Mouse (Mus musculus) lung, postnatal 36 days (tissue): ENCODE data around the gene Khdrbs1.
"Not testable (repeated sequence)": the region's sequence is repeated elsewhere in the genome, so short reads cannot be mapped to it uniquely, and the experiment has no call there.

ENCODE experiments used
- DNase-seq: peaks from one replicate; pipeline ENCODE4 v3.0.0; 2022; ENCODE audit warnings: mixed read lengths

Khdrbs1 gene

DNA sequence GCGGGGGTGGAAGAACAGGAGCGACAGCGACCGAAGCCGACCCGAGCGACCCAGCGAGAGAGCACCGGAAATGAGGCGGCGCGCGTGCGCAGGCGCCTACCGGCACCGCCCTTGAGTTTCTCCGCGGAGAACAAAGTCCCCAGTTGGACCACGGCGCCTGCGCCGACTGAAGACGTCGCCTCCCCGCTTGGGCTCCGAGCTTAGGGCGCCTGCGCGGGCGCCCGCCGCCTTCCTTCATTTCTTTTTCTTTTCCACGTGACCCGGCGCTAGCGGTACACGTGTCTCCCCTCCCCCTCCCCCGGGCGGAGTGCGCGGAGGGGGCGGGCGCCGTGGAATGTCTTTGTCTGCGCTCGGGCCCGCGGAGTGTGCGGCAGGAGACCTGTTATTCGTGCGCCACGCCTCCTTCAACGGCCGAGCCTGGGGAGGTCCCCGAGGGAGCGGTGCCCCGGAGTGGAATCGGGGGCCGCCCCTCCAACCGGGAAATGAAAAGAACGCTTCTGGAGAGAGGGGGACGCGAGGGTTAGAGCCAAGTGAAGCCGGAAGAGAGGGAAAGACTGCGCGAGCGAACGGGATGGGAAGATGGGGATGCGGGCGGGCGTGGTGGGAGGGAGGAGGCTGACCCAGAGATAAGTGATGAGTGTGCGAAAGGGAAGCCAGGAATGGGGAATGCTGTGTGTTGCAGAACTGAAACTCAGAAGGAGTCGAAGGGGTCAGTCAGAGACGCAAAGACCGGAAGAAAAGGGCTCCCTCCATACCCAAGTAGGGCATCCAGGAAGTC lies at the start of gene Khdrbs1:
Khdrbs1 (minus strand) TSS at position 72 of the 778 bp plus-strand sequence.
- DNase-seq = peak; percentile 98

DNA sequence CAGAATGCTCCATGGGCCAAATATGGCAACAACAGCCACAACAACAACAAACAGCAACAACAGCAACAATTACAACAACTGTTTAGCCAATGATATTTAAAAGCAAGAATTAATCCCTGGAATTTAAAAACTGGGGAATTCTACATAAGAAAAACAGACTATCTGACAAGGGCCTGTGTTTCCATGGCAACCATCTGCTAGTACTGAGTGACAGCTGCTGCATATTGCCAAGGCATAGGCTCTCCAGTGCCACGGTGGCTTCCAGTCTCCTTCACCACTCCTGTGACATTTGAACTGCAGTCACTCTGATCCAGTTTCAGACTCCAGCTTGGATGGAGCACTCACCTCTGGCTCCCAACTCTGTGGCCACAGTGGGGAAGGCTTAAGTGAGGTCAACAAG lies 49.3 kb upstream of the Khdrbs1 start:
- no peak for DNase-seq

DNA sequence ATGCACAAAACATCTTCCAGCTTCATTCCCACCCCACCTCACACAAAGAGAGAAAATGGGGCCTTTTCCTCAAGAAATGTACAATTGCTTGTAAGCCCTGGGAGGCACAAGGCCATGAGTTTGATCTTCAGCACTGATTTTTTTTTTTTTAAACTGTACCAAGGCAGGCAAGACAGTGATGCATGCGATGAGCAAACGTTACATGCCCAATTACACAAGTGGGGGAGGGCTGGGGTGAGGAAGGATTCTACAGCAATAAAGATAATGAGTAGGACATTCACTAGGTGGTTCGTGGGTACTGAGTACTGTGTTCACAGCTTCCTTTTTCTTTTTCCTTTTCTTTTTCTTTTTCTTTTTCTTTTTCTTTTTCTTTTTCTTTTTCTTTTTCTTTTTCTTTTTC lies 48.4 kb upstream of the Khdrbs1 start:
- no peak for DNase-seq

DNA sequence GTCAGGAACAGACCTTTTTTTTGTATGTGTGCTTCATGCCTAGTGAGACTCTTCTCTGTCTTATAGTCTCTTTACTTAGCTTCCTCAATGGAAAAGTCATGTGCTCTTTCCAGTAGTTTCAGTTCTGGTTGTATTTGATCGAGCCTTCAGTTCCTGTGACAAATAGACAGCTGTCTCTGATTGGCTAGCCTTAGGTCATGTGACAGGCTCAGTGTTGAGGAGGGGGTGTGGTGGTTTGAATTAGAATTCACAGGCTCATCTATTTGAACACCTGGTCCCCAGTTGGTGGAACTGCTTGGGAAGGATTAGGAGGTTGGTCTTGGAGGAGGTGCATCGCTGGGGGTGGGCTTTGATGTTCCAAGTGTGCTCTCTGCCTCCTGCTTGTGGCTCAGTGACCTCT lies 47.5 kb upstream of the Khdrbs1 start:
- no peak for DNase-seq

DNA sequence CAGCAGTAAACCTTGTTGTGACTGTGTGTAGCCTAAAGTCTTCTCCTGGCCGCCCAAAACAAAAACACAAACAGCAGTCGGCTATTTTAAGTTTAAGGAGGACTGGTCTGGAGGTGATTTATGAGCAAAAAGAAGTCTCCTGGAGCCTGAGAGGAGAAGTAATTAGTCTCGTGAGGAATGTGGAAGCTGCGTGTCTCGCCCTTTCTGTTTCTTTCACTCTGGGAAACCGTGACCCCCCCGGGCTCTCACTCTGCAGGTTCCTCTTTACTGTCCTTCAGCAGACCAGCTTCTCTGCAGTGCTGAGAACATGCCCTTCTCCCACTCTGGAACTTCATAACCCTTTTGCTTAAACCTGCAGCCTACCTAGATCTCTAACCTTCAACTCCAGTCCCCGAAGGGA lies 46.6 kb upstream of the Khdrbs1 start:
- DNase-seq = peak; percentile 65

DNA sequence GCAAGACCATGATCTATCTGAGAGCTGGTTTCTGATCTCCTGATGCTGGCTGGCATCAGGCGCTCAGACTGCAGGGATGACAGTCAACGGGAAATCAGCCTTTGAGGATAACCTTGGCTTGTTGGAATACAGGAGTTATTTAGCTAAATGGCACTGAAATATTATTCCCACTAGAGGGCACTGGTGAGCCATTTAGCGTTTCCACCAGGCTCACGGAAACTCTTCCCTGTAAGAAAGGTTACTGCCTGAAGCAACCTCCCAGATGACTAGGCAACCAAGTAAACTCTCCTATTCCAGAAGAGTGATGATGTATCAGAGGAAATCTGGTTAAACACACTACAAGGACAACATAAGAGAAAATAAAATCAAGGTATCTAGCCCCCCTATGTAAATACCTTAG lies 43.1 kb upstream of the Khdrbs1 start:
- DNase-seq = peak; percentile 94

DNA sequence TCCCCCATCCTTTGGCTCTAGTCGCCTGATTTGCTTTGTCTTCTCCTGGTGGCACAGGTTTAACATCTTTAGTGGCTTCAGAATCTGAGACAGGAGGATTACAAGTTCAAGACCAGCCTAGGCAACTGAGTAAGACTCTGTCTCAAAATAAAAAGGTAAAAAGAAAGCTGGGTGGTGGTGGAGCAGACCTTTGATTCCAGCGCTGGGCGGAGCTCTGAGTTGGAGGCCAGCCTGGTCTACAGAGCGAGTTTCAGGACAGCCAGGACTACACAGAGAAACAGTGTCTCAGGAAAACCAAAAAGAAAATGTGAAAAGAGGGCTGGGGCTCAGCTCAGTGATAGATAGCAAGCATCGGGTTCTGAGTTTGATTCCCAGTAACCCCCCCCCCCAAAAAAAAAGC lies 41.4 kb upstream of the Khdrbs1 start:
- no peak for DNase-seq

DNA sequence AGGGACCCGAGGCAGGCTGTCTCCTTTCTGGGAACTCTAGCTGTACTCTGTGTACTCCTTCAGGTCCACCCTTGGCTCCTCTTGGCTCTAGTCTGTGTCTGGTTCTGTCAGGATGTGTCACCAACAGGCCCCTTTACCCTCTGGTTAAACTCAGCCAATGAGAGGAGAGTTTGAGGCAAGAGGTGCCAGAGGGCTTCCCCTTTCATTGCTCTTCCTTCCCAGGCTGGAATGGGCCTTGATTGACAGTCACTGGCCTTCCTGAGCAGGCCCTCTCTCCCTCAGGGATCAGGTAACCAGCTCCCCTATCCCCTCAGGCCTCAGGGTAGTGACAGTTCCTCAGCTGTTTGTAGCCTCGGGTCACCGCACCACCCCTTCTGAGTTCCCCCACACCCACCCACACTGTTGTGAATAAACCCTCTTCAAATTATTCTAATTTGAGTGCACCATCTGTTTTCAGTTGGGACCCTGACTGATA lies 40.8 kb upstream of the Khdrbs1 start:
- DNase-seq = peak; percentile 44

DNA sequence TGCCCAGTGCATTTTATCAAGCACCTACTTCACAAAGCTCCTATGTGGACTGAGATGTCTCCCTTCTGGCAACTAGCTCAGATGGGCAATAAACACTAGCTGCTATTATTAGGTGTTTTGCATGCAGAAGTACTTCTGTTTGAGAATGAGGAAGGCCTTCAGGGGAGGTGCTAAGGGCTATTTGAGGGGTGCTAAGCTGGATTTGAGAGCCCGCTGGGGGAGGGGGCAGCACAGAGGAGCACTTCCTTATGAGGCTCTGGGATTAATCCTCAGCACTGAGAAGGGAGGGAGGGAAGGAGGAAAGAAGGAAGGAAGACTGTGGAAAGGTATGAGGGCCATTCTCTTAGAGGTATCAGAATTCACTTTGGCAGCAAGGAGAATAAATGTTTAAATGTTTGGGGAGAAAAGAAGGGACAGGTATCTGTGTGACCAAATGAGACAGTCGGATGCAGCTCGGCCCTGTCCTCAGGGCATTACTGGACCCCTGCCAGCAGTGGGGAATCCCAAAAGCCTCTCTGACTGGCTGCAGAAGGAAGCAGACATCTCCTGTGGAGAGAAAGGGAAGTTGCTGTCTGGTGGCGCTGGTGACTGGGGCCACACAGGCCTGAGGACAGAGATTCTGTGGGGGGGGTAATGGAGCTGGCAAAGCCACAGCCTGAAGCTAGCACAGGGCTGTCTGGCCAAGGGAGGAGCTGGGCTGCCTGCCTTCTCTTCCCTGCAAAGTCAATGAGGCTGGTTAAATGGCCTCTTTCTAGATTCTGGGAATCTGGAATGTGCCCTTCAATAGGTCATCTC lies 40.0 kb upstream of the Khdrbs1 start:
- peak; percentile 53 for DNase-seq

DNA sequence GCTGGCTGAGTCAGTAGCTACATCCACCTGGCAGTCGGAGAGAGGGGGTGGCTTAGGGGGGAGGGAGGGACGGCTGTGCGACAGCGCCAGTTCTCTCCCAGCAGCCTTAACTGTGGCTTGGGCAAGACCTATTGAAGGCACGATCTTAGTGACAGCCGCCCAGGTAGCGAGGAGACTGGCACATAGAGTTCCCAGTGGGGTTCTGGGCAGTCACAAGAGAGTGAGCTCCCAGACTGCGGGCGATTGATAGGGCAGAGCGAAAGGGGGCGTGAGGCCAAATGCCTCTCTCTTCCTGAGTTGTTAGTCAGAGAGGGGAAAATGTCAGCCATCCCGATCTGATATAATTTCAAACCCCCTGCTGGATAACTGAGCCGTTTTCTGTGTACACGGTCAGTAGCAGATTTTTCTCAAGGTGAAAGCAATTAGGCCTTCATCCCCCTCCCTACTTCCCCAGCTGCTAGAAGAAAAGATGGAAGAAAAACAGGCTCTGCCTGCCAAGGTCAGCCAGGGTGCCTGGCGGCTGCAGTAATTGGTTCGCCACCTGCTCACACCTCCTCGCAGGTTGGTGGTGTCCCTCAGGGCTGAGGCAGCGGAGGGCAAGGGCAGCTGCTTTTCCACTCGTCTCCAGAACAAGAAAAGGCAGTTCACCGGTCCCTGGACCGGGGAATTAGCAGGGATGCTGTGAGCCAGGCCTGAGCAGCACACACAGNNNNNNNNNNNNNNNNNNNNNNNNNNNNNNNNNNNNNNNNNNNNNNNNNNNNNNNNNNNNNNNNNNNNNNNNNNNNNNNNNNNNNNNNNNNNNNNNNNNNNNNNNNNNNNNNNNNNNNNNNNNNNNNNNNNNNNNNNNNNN lies 29.8 kb upstream of the Khdrbs1 start:
- DNase-seq = no peak

DNA sequence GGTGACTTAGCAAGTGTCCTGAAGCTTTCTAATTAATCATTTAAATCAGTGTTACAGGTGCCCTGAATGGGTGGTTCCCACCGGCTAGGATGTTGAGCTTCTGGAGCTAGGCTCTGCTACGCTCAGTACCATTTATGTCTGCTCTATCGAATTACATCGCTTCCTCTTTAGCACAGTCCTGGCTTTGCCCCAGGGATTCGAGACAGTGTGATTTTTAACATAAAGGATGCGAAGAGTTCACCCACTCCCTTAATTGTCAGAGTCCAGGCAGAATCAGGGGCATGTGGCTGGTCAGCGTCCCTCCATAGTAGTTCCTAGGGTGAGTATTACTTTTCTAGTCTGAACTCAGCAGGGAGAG lies 29.2 kb upstream of the Khdrbs1 start:
- DNase-seq = no peak

DNA sequence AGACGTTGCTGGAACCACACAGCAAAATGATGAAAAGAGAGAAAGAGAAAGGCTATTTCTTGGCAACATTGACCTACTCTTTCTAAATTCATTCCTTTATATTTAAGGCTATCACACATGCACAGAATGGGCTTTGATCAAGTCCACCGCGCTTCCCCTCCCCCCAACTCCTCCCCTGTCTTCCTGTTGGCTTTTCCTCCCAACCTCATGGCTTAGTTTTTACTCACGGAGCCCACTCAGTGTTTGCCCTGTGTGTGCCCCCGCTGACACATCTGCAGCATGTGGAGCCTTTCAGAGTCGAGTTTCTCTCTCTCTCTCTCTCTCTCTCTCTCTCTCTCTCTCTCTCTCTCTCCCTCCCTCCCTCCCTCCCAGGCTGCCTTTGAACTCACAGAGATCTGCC lies 28.5 kb upstream of the Khdrbs1 start:
- no peak for DNase-seq

DNA sequence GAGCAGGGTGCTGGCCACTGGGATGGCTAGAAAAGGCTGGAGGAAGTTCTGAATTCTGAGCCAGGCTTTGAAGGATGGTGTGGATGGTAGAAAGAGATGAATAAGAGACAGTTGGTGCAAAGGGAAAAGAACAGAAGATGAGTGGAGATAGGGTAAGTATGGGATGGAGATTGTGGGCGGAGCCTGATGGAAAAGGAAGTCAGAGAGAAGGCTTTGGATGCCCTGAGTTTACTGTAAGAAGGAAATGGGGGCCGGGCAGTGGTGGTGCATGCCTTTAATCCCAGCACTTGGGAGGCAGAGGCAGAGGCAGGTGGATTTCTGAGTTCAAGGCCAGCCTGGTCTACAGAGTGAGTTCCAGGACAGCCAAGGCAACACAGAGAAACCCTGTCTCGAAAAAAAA lies 26.6 kb upstream of the Khdrbs1 start:
- DNase-seq = not testable (repeated sequence)

DNA sequence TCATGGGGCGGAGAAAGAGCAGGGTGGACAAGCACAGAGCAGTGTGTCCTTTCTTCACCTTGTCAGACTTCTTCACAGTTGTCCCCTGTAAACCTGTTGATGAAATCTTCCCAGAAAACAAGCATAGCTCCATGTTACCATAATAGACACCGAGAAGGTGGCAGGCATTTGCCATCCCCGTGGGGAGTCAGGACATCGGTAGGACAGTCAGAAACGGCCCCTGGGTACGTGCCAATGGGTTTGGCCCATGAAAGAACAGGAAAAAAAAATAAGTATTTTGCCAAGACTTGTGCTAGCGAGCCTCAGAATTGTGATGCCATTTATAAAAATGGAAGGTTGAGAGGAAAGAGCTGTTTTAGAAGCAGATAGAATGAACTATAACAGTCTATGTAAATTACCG lies 25.7 kb upstream of the Khdrbs1 start:
- DNase-seq = no peak

DNA sequence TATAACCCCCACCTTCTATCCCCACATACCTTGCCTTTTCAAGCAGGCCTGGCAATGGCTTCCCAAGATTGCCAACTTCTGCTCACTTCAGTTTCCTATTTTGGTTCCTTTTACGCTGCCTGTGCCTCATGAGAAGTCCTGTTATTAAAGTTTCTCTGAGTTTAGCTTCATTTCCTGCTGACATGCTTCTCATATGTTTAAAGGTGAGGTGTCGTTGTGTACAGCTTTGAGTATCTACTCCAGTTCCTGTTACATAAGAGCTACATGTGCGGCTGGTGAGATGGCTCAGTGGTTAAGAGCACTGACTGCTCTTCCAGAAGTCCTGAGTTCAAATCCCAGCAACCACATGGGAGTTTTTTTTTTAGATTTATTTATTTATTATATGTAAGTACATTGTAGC lies 23.2 kb upstream of the Khdrbs1 start:
- no peak for DNase-seq

DNA sequence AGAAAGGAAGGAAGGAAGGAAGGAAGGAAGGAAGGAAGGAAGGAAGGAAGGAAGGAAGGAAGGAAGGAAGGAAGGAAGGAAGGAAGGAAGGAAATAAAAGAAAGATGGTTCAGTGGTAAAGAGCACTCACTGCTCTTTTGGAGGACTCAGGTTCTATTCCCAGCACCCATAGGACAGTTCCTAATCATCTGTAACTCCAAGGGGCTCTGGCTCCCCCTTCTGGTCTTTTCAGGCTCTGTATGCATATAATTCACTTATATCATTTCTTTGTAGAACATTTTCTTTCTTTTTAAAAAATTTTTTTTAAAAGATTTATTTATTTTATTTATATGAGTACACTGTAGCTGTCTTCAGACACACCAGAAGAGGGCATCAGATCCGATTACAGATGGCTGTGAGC lies 20.4 kb upstream of the Khdrbs1 start:
- DNase-seq = peak; percentile 31

DNA sequence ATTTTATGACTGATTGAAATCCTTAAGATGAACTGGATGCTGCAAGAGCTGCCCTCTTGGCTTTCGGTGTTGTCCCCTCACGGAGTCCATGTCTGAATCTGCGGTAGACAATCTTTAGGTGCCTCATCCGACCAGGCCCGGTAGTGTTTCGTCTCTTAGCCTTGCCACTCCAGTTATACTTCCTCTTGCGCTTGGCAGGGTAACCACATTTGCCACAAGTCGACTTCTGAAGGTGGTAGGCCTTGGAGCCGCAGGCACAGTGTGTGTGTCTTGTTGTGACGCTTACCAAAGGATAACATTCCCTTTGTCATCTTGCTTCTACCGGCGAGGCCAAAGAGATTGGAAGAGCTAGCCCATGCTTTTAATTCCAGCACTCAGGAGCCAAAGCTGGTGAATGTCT lies 19.5 kb upstream of the Khdrbs1 start:
- DNase-seq = peak; percentile 20

DNA sequence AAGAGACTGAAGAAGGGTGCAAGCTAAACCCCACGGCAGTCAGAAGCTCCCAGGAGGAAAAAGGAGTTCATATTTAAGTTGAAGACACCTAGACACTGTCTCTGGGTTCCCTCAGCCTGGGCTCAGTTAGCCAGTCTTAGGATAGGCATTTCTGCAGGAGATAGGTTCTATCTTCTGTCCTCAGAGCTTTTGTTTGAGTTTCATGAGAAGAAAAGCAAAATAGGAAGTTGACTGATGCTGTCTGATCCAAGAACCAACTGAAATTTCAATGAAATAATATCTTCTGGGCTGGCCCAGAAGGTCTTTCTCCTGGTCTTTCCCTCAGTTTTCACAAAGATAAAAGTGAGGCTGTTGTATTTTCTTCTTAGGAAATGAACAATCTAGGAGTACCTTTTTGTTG lies 13.4 kb upstream of the Khdrbs1 start:
- DNase-seq = no peak

DNA sequence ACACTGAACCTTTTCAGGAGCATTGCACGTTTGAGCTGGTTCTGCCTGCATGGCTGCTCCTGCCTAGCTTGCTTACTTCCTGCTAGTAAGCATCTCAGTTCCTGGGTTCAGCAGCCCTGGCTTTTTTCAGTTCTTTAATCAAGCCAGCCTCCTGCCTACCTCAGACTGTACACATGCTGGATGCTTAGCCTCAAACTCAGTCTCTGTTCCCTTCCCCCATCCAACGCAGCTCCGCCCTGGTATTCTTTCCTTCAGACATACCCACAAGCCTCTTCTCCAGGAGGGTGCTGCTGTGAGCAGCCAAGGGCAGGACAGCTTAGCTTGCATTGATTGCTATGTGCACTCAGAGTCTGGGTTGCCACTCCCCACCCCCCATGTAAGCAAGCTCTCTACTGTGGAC lies 12.6 kb upstream of the Khdrbs1 start:
- peak; percentile 28 for DNase-seq

DNA sequence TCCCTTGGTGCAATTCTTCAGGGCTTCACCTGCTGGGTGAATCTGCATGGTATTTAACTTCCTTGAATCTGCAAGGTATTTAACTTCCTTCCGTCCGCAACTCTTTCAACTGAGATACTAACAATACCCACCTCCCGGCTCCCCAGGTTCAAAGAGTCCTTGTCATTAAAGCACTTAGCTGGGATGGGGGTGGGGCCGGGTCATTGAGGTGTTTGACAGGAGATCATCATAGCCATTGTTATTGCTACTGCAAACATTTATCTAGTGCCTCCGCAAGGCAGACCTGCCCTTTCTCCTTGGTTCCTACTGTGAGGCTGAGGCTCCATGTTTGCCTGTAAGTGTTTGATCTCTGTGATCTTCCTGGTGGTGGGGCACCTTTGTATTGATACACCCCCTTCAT lies 8.3 kb upstream of the Khdrbs1 start:
- no peak for DNase-seq

DNA sequence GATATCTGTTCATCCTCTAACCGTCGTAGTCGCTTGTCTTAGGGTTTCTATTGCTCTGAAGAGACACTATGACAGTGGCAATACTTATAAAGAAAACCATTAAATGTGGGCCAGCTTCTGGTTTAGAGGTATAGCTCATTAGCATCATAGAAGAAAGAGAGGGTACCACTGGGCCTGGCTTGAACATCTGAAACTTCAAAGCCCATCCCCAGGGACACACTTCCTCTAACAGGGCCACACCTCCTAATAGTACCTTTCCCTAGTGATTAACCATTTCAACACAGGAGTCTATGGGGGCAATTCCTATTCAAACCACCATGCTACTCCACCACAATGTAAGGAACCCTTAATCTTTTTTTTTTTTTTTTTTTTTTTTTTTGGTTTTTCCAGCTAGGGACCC lies 4.5 kb upstream of the Khdrbs1 start:
- no peak for DNase-seq

DNA sequence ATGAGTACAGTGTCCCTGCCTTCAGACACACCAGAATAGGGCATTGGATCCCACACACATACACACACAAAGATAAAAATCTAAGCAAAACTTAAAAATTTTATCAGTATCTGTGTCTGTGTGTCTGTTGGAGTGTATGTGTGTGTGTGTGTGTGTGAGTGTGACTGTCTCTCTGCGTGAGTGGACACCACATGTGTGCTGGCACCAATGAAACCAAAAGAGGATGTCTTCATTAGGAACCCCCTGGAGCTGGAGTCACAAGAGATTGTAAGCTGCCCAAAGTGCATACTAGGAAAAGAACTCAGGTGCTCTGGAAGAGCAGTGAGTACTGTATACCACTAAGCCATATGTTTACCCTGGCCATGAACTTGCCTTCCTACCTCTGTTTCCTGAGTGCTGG lies 4.0 kb upstream of the Khdrbs1 start:
- no peak for DNase-seq

DNA sequence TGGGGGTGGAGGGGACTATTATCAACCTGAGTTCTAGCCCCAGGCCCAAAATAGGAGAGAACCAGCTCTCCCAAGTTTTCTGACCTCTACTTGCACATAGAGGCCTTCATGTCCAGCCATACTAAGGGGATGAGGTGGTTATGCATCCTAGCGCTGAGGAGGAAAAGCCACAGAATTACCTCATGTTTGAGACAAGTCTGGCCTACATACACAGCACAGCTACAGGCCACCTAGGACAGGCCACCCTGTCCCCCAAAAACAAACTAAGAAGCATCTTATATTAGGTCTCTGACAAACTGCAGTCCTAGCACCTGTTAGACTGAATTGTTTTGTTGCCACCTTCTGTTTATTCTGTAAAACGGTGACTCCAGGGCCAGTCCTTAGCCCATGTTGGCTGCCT lies 1.4 kb upstream of the Khdrbs1 start:
- no peak for DNase-seq

DNA sequence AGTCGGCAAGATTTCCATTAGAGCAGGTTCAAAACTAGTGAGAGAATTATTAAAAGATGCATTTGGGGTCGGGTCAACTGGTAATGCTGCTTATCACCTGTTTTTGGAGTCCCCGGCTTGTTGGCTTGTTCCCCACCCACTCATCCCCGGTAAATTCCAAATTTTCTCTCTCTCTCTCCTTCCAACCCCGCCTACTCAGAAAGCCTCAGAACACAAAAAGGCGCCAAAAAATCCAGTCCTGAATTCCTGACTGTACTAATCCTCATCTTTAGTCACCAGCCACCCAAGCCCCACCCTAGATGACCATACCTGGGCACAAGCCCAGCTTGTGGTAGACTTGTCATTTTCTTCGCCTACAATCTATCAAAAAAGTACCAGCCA lies 897 bp upstream of the Khdrbs1 start:
- DNase-seq = no peak
